Mouse (Mus musculus): ENCODE results near the gene Gm14214. TPM values are rescaled to one million over a fixed set of nuclear protein-coding genes. Genes with fewer than 3 reads are reported as not detected.

Gm14214 gene
- polyA plus RNA-seq, 1 experiment from 2014 or later = not detected

DNA sequence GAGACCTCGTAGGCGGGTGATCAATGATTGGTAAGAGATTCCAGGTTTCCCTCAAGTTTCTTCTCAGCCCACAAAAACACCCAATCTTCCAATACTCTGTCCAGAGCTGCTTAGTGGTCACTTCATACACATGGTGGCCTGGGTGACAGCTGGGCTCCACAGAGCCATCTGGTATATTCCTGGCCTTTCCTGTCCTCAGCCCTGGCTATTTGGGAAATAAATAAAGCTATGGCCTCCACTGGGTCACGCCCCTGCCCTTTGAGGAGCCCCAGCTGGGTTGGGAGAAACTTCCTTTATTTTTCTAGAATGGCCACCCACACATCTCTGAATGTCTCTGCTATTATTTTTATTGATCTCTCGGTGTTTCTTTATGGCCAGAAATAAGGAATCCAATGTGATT lies 46.4 kb downstream of the Gm14214 start:
- H3K9ac ChIP-seq = no peak overlapping the region

DNA sequence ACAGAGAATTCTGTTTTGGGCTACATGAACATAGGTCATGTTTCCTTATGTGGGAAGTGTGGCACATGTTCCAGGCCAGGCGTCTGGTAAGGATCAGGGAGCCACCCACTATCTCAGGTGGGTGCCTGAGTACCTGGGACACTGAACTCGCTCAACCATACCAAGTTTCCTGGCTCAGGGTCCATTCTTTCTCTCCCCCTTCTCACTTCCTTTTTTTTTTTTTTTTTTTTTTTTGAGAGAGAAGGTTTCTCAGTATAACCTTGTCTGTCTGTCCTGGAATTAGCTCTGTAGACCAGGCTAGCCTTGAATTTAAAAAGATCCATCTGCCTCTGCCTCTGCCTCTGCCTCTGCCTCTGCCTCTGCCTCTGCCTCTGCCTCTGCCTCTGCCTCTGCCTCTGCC lies 49.5 kb downstream of the Gm14214 start:
- WGBS = 86% methylated on average over 2 of the region's 2 CpGs
- Histone ChIP-seq H3K4me1 (replicated peaks; ENCODE audit: control insufficient read depth, insufficient read depth, low read length) (no peaks in the 10 kb centered on the region), H3K4me3 (replicated peaks; ENCODE audit: low read length) (no peak overlapping the region), H3K27ac (no peak overlapping the region), H3K4me2 (replicated peaks) (no peak overlapping the region), H3K9me3 (ENCODE audit: control insufficient read depth, low read length) (no peaks in the 10 kb centered on the region), H3K27me3 (ENCODE audit: control insufficient read depth, insufficient read depth, low read length) (no peaks in the 10 kb centered on the region), H3K9ac (no peak overlapping the region), H3K36me3 (replicated peaks; ENCODE audit: control insufficient read depth, insufficient read depth) (no peaks in the 10 kb centered on the region)
- no peak for DNase-seq (ENCODE audit: low spot score)
- no peak for ATAC-seq (ENCODE audit: low FRiP score)

More for the DNA sequence above, 46.4 kb downstream of the Gm14214 start:
- H3K4me1 ChIP-seq (replicated peaks; ENCODE audit: control insufficient read depth, insufficient read depth, low read length) = no peaks in the 10 kb centered on the region
- H3K27ac ChIP-seq = no peak overlapping the region
- no peak overlapping the region for H3K4me2 ChIP-seq (replicated peaks)
- no peaks in the 10 kb centered on the region for H3K36me3 ChIP-seq (replicated peaks; ENCODE audit: control insufficient read depth, insufficient read depth)
- no peak overlapping the region for H3K4me3 ChIP-seq (replicated peaks; ENCODE audit: low read length)
- H3K27me3 ChIP-seq (ENCODE audit: control insufficient read depth, insufficient read depth, low read length) = no peaks in the 10 kb centered on the region
- DNase-seq (ENCODE audit: low spot score) = no peak
- WGBS = 86% methylated on average over 4 of the region's 4 CpGs
- H3K9me3 ChIP-seq (ENCODE audit: control insufficient read depth, low read length) = no peaks in the 10 kb centered on the region
- no peak for ATAC-seq (ENCODE audit: low FRiP score)

Other genes starting within 250 kb of the Gm14214 start
- 1.5 and 1.6 TPM in 2 replicates for gene 1700003F12Rik, start 222.9 kb downstream of the Gm14214 start, polyA plus RNA-seq (2014; fragmentation: Nextera tagmentation; extraction: Ambion mirVana)
- 0.12 and 0.22 TPM in 2 replicates for gene Actl10, start 218.3 kb downstream of the Gm14214 start, polyA plus RNA-seq (2014; fragmentation: Nextera tagmentation; extraction: Ambion mirVana)
- 13.6 and 15.2 TPM in 2 replicates for gene Necab3, start 211.1 kb downstream of the Gm14214 start, polyA plus RNA-seq (2014; fragmentation: Nextera tagmentation; extraction: Ambion mirVana)
- 2.2 and 2.4 TPM in 2 replicates for gene E2f1, start 200.1 kb downstream of the Gm14214 start, polyA plus RNA-seq (2014; fragmentation: Nextera tagmentation; extraction: Ambion mirVana)
- gene Pxmp4, start 166.3 kb downstream of the Gm14214 start, polyA plus RNA-seq (2014; fragmentation: Nextera tagmentation; extraction: Ambion mirVana) = 17.3 and 18.5 TPM in 2 replicates
- gene Zfp341, start 156.7 kb downstream of the Gm14214 start, polyA plus RNA-seq (2014; fragmentation: Nextera tagmentation; extraction: Ambion mirVana) = 2.0 and 2.4 TPM in 2 replicates
- 0.47 and 0.59 TPM in 2 replicates for gene 4930519P11Rik, start 156.6 kb downstream of the Gm14214 start, polyA plus RNA-seq (2014; fragmentation: Nextera tagmentation; extraction: Ambion mirVana)
- gene Chmp4b, start 118.3 kb downstream of the Gm14214 start, polyA plus RNA-seq (2014; fragmentation: Nextera tagmentation; extraction: Ambion mirVana) = 23.2 and 23.4 TPM in 2 replicates
- 36.2 and 41.0 TPM in 2 replicates for gene Raly, start 21.1 kb upstream of the Gm14214 start, polyA plus RNA-seq (2014; fragmentation: Nextera tagmentation; extraction: Ambion mirVana)
- 0.93 and 1.3 TPM in 2 replicates for gene a, start 21.4 kb upstream of the Gm14214 start, polyA plus RNA-seq (2014; fragmentation: Nextera tagmentation; extraction: Ambion mirVana)
- gene Eif2s2, start 122.9 kb upstream of the Gm14214 start, polyA plus RNA-seq (2014; fragmentation: Nextera tagmentation; extraction: Ambion mirVana) = 72.7 and 74.2 TPM in 2 replicates
- 0.10 TPM in 1 of 2 replicates, not detected in the other for gene Gm14226, start 248.2 kb upstream of the Gm14214 start, polyA plus RNA-seq (2014; fragmentation: Nextera tagmentation; extraction: Ambion mirVana)